Mouse (Mus musculus) liver, embryonic 14.5 days (tissue): ENCODE results near the gene Gstt3.

ENCODE experiments used
- CTCF ChIP-seq: IDR thresholded peaks from 2 replicates; pipeline ENCODE4 v1.5.1; 2016; ENCODE audit warnings: antibody characterized with exemption, low read depth, control low read depth
- EP300 ChIP-seq: IDR thresholded peaks from 2 replicates; pipeline ENCODE4 v1.6.1; 2016; ENCODE audit warnings: antibody characterized with exemption, low read depth

DNA sequence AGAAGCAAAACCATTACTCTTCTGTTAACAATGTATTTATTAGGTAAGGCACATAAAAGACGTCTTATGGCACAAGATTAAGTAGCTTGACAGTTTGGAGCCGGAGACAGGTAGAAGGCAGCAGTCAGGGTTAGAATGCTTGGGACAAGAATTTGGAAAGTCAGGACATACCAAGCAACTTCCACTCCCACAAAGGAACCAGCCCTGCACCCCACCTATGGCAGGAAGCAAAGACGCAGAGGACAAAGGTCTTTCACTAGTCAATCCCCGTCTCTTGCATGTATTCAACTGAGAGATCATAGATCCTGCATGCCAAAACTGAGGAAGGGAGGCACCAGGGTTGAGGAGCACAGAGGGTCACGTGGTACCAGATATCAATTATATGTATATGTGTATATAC lies 7.1 kb downstream of the Gstt3 start:
- TF ChIP-seq CTCF = no peak
- no peak for TF ChIP-seq EP300
